Mouse (Mus musculus): ENCODE measurements around the gene Krtap5-5. TPM values are rescaled to one million over a fixed set of nuclear protein-coding genes. Genes with fewer than 3 reads are reported as not detected.
"Not testable (repeated sequence)": the region's sequence is repeated elsewhere in the genome, so short reads cannot be mapped to it uniquely, and the experiment has no call there.

Gene Krtap5-5
- total RNA-seq (2021) = not detected

- not testable (repeated sequence) for DNase-seq (ENCODE audit: extremely low spot score in 1 of 2, low spot score in 1 of 2)
Measured at GRCm38 (mm10) chr7:142229871-142230270, at the start of gene Krtap5-5. Krtap5-5 (minus strand) TSS chr7:142229971.

DNA sequence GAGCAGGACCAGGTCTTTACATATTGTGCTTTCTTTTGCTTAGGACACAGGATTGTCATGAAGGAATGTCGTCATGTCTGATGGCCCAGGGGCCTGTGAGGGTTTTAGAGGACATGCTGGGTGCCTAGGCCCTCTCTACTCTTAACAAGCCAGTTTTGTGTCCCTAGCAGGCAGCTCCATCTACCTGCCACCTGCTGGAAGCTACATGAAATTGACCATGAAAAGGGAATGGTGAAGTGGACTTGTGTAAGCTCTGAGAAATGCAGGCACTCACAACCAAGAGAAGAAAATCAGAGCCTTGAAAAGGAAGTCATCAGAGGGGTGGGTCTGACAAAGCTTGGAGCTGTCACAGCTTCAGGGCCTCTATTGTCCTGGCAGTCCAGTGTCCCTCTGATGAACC, 49.5 kb upstream of the Krtap5-5 start:
- DNase-seq (ENCODE audit: extremely low spot score in 1 of 2, low spot score in 1 of 2) = not testable (repeated sequence)

DNA sequence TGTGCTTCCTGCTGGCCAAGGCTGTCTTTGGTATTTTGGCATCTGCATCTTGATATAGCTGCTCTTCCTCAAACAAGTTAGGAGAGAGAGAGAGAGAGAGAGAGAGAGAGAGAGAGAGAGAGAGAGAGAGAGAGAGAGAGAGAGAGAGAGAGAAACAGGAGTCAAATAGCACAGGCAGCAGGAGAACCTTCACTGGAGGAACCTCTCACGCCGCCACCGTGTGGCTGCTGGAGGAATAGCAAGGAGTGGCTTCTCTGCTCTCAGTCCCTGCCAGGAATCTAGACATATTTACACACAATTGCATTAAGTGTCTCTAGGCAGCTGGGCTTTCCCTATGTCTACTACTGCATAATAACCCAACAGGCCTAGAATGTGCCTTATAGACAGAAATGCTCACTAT, 48.4 kb upstream of the Krtap5-5 start:
- DNase-seq (ENCODE audit: extremely low spot score in 1 of 2, low spot score in 1 of 2) = peak; percentile 43 to 75

DNA sequence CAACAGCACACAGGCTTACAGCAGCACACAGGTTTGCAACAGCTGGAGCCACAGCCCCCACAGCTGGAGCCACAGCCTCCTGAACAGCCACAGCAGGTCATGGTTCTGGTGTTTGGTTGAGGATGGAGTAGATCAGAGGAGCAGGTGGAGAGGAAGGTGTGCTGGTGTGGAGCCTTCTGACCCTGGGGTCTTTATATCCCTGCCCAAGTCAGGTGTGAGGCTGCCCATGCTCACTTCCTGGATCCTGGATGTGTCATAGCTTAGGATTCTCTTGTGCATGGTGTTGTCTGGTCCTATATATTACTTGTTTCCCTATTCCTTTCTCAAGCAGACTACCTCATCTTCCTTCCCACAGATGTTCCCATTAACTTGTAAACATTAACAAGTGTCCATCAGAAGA, 44.5 kb upstream of the Krtap5-5 start, which contains the start of gene Gm4559:
Gene Gm4559, minus strand, starts transcription at position 101 of the 400 bp plus-strand sequence.
- DNase-seq (ENCODE audit: extremely low spot score in 1 of 2, low spot score in 1 of 2) = not testable (repeated sequence)

DNA sequence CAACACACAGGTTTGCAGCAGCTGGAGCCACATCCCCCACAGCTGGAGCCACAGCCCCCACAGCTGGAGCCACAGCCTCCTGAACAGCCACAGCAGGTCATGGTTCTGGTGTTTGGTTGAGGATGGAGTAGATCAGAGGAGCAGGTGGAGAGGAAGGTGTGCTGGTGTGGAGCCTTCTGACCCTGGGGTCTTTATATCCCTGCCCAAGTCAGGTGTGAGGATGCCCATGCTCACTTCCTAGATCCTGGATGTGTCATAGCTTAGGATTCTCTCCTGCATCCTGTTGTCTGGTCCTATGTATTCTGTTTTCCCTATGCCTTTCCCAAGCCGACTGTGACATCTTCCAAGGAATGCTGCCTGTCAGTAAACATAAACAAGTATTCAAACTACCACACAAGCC, 28.5 kb upstream of the Krtap5-5 start, which contains the start of gene Gm2431:
Gene Gm2431, minus strand, starts transcription at position 101 of the 400 bp plus-strand sequence.
- DNase-seq (ENCODE audit: extremely low spot score in 1 of 2, low spot score in 1 of 2) = not testable (repeated sequence)

DNA sequence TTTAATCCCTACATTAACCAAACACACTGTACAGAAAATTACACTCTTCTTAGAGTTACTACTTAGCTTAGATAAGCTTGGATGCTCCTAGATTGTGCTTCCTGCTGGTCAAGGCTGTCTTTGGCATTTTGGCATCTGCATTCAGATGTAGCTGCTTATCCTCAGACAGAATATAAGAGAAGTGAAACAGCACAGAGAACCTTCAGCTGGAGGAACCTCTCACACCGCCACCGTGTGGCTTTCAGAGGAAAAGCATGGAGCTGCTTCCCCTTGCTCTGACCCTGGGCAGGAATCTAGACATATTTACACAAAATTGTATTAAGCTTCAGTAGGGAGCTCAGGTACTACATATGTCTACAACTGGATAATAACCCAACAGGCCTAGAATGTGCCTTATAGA, 25.7 kb upstream of the Krtap5-5 start:
- peak in 1 of 2 experiments; percentile 47 for DNase-seq (ENCODE audit: extremely low spot score in 1 of 2, low spot score in 1 of 2)

- peak; percentile 11 to 58 for DNase-seq (ENCODE audit: extremely low spot score in 1 of 2, low spot score in 1 of 2)
Measured at GRCm38 (mm10) chr7:142249824-142250223, 20.1 kb upstream of the Krtap5-5 start.

- DNase-seq (ENCODE audit: extremely low spot score in 1 of 2, low spot score in 1 of 2) = no peak
Measured at GRCm38 (mm10) chr7:142240978-142241377, 11.2 kb upstream of the Krtap5-5 start, which contains the start of gene Gm40460. Gm40460 (minus strand) TSS chr7:142241078.

GRCm38 (mm10) chr7:142231540-142231939, 1.8 kb upstream of the Krtap5-5 start:
- DNase-seq (ENCODE audit: extremely low spot score in 1 of 2, low spot score in 1 of 2) = no peak

GRCm38 (mm10) chr7:142224518-142224917, 5.3 kb downstream of the Krtap5-5 start:
- no peak for DNase-seq (ENCODE audit: extremely low spot score in 1 of 2, low spot score in 1 of 2)

GRCm38 (mm10) chr7:142212136-142212535, 17.6 kb downstream of the Krtap5-5 start:
- not testable (repeated sequence) for DNase-seq (ENCODE audit: extremely low spot score in 1 of 2, low spot score in 1 of 2)

DNA sequence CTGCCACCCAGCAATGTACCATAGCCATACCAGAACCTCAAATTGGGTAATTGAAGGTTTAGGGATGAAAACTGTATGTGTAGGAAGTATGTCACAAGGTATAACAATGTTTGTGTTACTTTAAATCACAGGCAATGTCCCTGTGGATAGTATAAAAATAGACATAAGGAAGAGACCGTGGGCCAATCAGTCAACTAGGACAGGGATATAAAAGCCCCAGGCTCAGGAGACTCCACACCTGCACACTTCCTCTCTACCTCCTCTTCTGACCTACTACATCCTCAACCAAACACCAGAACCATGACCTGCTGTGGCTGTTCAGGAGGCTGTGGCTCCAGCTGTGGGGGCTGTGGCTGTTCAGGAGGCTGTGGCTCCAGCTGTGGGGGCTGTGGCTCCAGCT, 18.2 kb downstream of the Krtap5-5 start, which contains the start of gene Gm7579:
Gene Gm7579, plus strand, starts transcription at position 301 of the 400 bp plus-strand sequence.
- DNase-seq (ENCODE audit: extremely low spot score in 1 of 2, low spot score in 1 of 2) = no peak

- DNase-seq (ENCODE audit: extremely low spot score in 1 of 2, low spot score in 1 of 2) = not testable (repeated sequence)
Measured at GRCm38 (mm10) chr7:142206891-142207290, 22.9 kb downstream of the Krtap5-5 start.

GRCm38 (mm10) chr7:142205488-142205887, 24.3 kb downstream of the Krtap5-5 start:
- no peak for DNase-seq (ENCODE audit: extremely low spot score in 1 of 2, low spot score in 1 of 2)

GRCm38 (mm10) chr7:142201064-142201463, 28.7 kb downstream of the Krtap5-5 start, which contains the start of gene Krtap5-3:
Krtap5-3 (plus strand) TSS chr7:142201364.
- no peak for DNase-seq (ENCODE audit: extremely low spot score in 1 of 2, low spot score in 1 of 2)

DNA sequence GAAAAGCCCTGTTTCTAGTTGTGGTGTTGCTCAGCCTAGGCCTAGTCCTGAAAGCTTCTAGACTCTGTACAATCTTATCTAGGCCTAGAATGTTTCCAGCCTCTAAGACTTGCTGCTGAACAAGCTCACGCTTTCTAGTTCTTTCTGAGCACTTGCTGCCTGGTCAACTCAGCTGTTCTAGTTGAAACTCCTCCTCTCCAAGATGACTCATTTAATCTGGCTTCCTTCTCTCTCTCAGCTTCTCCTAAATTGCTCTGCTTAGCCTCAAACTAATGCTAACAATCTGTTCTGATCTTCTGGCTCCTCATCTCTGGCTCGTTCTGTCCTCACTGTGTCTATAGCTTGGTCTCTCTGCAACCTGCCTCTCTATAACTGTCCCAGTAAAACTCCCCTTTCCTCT, 31.0 kb downstream of the Krtap5-5 start:
- DNase-seq (ENCODE audit: extremely low spot score in 1 of 2, low spot score in 1 of 2) = no peak

- no peak for DNase-seq (ENCODE audit: extremely low spot score in 1 of 2, low spot score in 1 of 2)
Measured at GRCm38 (mm10) chr7:142190289-142190688, 39.5 kb downstream of the Krtap5-5 start, which contains the start of gene Gm10153. Gm10153 (minus strand) TSS chr7:142190389.

GRCm38 (mm10) chr7:142188156-142188555, 41.6 kb downstream of the Krtap5-5 start:
- no peak for DNase-seq (ENCODE audit: extremely low spot score in 1 of 2, low spot score in 1 of 2)

DNA sequence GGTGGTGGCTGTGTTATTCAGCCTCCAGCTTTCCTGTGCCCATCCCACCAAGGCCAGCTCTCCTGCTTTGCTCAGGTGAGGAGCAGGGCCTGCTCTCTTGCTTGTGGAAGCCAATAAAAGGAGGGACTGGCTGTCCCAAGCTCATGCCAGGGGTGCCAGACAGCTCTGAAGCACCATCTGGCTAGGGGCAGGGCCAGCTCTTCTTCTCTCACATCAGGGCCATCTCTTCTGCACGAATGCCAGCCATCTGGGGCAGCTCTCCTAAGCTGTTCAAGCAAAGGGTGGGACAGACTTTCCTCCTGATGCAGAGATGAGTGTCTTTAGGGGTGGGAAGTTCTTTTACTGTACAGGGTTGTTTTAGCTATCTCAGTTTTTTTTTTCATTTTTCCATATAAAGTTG, 48.8 kb downstream of the Krtap5-5 start:
- no peak for DNase-seq (ENCODE audit: extremely low spot score in 1 of 2, low spot score in 1 of 2)
